Mouse (Mus musculus) CH12.LX (cell line): Measurements from ENCODE around the gene Gimap3. TPM values are rescaled to one million over a fixed set of nuclear protein-coding genes. Genes with fewer than 3 reads are reported as not detected.

ENCODE experiments used
- DNase-seq: peaks from one replicate; pipeline ENCODE4 v3.0.0-alpha.2; 2013; ENCODE audit errors: extremely low read depth
- H3K27ac ChIP-seq: 2 replicates; pipeline ENCODE4 v1.5.1; 2012; ENCODE audit warnings: low read depth, mild to moderate bottlenecking, control low read depth, moderate library complexity; ENCODE audit not compliant: insufficient read depth
- H3K27me3 ChIP-seq: replicated peaks from 2 replicates; pipeline ENCODE3; 2012; ENCODE audit warnings: inconsistent platforms
- H3K36me3 ChIP-seq, 2 experiments: replicated peaks in 1 of 2; 2 replicates each; pipeline versions ENCODE3 to v1.6.1; 2012; ENCODE audit warnings: inconsistent platforms in 1 of 2, low read length in 1 of 2, mild to moderate bottlenecking in 1 of 2, mixed read lengths in 1 of 2, moderate library complexity in 1 of 2; ENCODE audit not compliant: control insufficient read depth in 1 of 2, insufficient read depth in 1 of 2
- H3K4me1 ChIP-seq, 2 experiments: 2 replicates each; pipeline ENCODE4 v1.6.1; 2012; ENCODE audit warnings: inconsistent platforms in 1 of 2, moderate library complexity in 1 of 2; ENCODE audit not compliant: insufficient read depth in 2 of 2, control insufficient read depth in 1 of 2
- H3K4me2 ChIP-seq: 2 replicates; pipeline ENCODE4 v1.6.1; 2012; ENCODE audit warnings: low read depth, mild to moderate bottlenecking, control low read depth; ENCODE audit not compliant: poor library complexity, insufficient read depth, severe bottlenecking
- H3K4me3 ChIP-seq, 3 experiments: fragments of 150-350 bp in 1 of 3; sonication (generic) in 1 of 3; replicated peaks in 1 of 3; 2 replicates each; pipeline versions ENCODE3 to v1.5.1; 2011 to 2012; ENCODE audit warnings: low read depth in 2 of 3, low read length in 2 of 3, mild to moderate bottlenecking in 2 of 3, moderate library complexity in 2 of 3, control low read depth in 1 of 3, improper control_type of control experiment in 1 of 3, inconsistent platforms in 1 of 3, mixed read lengths in 1 of 3; ENCODE audit not compliant: poor library complexity in 1 of 3
- H3K79me2 ChIP-seq: replicated peaks from 2 replicates; pipeline ENCODE4 v1.6.1; 2012; ENCODE audit warnings: mild to moderate bottlenecking, moderate library complexity; ENCODE audit not compliant: control insufficient read depth, poor library complexity, insufficient read depth, severe bottlenecking; ENCODE audit errors: extremely low read depth
- H3K9ac ChIP-seq: 2 replicates; pipeline ENCODE4 v1.6.1; 2012; ENCODE audit warnings: low read depth, mild to moderate bottlenecking, control low read depth, moderate library complexity; ENCODE audit not compliant: insufficient read depth
- H3K9me3 ChIP-seq: replicated peaks from 2 replicates; pipeline ENCODE3; 2012; ENCODE audit warnings: low read length, inconsistent platforms, mixed read lengths
- BHLHE40 ChIP-seq: IDR thresholded peaks from 2 replicates; pipeline ENCODE4 v1.6.1; 2011; ENCODE audit warnings: mild to moderate bottlenecking, low read depth, low read length, improper control_type of control experiment
- CHD1 ChIP-seq: IDR thresholded peaks from 2 replicates; pipeline ENCODE4 v1.6.1; 2012; ENCODE audit warnings: low read depth, low read length, improper control_type of control experiment, inconsistent platforms
- E2F4 ChIP-seq: IDR thresholded peaks from 2 replicates; pipeline ENCODE4 v1.6.1; 2011; ENCODE audit warnings: low read depth, low read length, improper control_type of control experiment; ENCODE audit not compliant: insufficient replicate concordance
- ELF1 ChIP-seq: IDR thresholded peaks from 2 replicates; pipeline ENCODE4 v1.6.1; 2014; ENCODE audit warnings: low read depth, mild to moderate bottlenecking, inconsistent platforms, low read length, improper control_type of control experiment
- EP300 ChIP-seq: IDR thresholded peaks from 2 replicates; pipeline ENCODE4 v1.6.1; 2011; ENCODE audit warnings: low read length, improper control_type of control experiment
- ETS1 ChIP-seq: conservative IDR thresholded peaks from 2 replicates; pipeline ENCODE4 v1.6.1; 2012; ENCODE audit warnings: low read depth, mild to moderate bottlenecking, inconsistent platforms, low read length, improper control_type of control experiment, moderate library complexity
- GABPA ChIP-seq: IDR thresholded peaks from 2 replicates; pipeline ENCODE4 v1.6.1; 2012; ENCODE audit warnings: low read depth, low read length, improper control_type of control experiment, inconsistent platforms; ENCODE audit not compliant: insufficient replicate concordance
- IRF4 ChIP-seq: IDR thresholded peaks from 2 replicates; pipeline ENCODE4 v1.6.1; 2014; ENCODE audit warnings: low read depth, mild to moderate bottlenecking, inconsistent platforms, low read length, improper control_type of control experiment
- MAZ ChIP-seq: IDR thresholded peaks from 2 replicates; pipeline ENCODE4 v1.6.1; 2012; ENCODE audit warnings: low read depth, mild to moderate bottlenecking, inconsistent platforms, low read length, improper control_type of control experiment, moderate library complexity
- MEF2A ChIP-seq: IDR thresholded peaks from 2 replicates; pipeline ENCODE4 v1.6.1; 2014; ENCODE audit warnings: low read depth, mild to moderate bottlenecking, inconsistent platforms, low read length, improper control_type of control experiment, borderline replicate concordance
- NELFE ChIP-seq: IDR thresholded peaks from 2 replicates; pipeline ENCODE4 v1.6.1; 2011; ENCODE audit warnings: low read depth, low read length, improper control_type of control experiment
- PAX5 ChIP-seq: IDR thresholded peaks from 2 replicates; pipeline ENCODE4 v1.6.1; 2012; ENCODE audit warnings: low read length, inconsistent platforms, mixed read lengths
- POLR2AphosphoS2 ChIP-seq: IDR thresholded peaks from 2 replicates; pipeline ENCODE4 v1.6.1; 2011; ENCODE audit warnings: low read depth, low read length, improper control_type of control experiment
- RAD21 ChIP-seq: IDR thresholded peaks from 2 replicates; pipeline ENCODE4 v1.6.1; 2011; ENCODE audit warnings: low read depth, mild to moderate bottlenecking, low read length, improper control_type of control experiment, moderate library complexity
- RCOR1 ChIP-seq: conservative IDR thresholded peaks from 2 replicates; pipeline ENCODE4 v1.6.1; 2012; ENCODE audit warnings: low read depth, mild to moderate bottlenecking, inconsistent platforms, low read length, improper control_type of control experiment
- SMC3 ChIP-seq: IDR thresholded peaks from 2 replicates; pipeline ENCODE4 v1.6.1; 2011; ENCODE audit warnings: low read depth, low read length, improper control_type of control experiment
- TCF12 ChIP-seq: IDR thresholded peaks from 2 replicates; pipeline ENCODE4 v1.6.1; 2014; ENCODE audit warnings: low read depth, mild to moderate bottlenecking, inconsistent platforms, low read length, improper control_type of control experiment
- USF1 ChIP-seq: IDR thresholded peaks from 2 replicates; pipeline ENCODE4 v1.6.1; 2014; ENCODE audit warnings: low read depth, mild to moderate bottlenecking, inconsistent platforms, low read length, improper control_type of control experiment
- ZC3H11A ChIP-seq: IDR thresholded peaks from 2 replicates; pipeline ENCODE4 v1.6.1; 2012; ENCODE audit warnings: low read depth, mild to moderate bottlenecking, inconsistent platforms, low read length, improper control_type of control experiment
- ZKSCAN1 ChIP-seq: IDR thresholded peaks from 2 replicates; pipeline ENCODE4 v1.6.1; 2012; ENCODE audit warnings: low read depth, inconsistent platforms, low read length, improper control_type of control experiment, borderline replicate concordance
- ZMIZ1 ChIP-seq: IDR thresholded peaks from 2 replicates; pipeline ENCODE4 v1.6.1; 2012; ENCODE audit warnings: low read depth, mild to moderate bottlenecking, inconsistent platforms, low read length, improper control_type of control experiment
- dilution Hi-C: fragments of 300-500 bp; cut with MboI; formaldehyde crosslinking; loops from 2 replicates; pipeline ENCODE4 v1.14.3; 2020; ENCODE audit warnings: low sequenced_read_pairs; ENCODE audit not compliant: extremely low pct_unique_long_range_greater_than_20kb, extremely low pct_ligation_motif_present
- in situ Hi-C: fragments of 300-500 bp; cut with MboI; formaldehyde crosslinking; loops from 3 replicates; pipeline ENCODE4 v1.14.3; 2019; ENCODE audit warnings: low sequenced_read_pairs, low pct_ligation_motif_present, low pct_unique_long_range_greater_than_20kb, mixed read lengths
- polyA plus RNA-seq: library from polyadenylated mRNA; unstranded; fragments of >175 nt; gene quantifications from 2 replicates; pipeline ENCODE4 v1.2.1, GENCODE M21; 2012; ENCODE audit warnings: low read depth; ENCODE audit not compliant: insufficient read length
- total RNA-seq, 2 experiments: library from RNA; depleted of rRNA; stranded (reverse); fragments of 300-350 nt in 1 of 2; fragments of >200 nt in 1 of 2; gene quantifications; 2 replicates each; pipeline ENCODE4 v1.2.3; 2012 to 2014

The Gimap3 gene
- total and polyA plus RNA-seq, 3 experiments: 10.8 to 28.2 (median 17.7) TPM

DNA sequence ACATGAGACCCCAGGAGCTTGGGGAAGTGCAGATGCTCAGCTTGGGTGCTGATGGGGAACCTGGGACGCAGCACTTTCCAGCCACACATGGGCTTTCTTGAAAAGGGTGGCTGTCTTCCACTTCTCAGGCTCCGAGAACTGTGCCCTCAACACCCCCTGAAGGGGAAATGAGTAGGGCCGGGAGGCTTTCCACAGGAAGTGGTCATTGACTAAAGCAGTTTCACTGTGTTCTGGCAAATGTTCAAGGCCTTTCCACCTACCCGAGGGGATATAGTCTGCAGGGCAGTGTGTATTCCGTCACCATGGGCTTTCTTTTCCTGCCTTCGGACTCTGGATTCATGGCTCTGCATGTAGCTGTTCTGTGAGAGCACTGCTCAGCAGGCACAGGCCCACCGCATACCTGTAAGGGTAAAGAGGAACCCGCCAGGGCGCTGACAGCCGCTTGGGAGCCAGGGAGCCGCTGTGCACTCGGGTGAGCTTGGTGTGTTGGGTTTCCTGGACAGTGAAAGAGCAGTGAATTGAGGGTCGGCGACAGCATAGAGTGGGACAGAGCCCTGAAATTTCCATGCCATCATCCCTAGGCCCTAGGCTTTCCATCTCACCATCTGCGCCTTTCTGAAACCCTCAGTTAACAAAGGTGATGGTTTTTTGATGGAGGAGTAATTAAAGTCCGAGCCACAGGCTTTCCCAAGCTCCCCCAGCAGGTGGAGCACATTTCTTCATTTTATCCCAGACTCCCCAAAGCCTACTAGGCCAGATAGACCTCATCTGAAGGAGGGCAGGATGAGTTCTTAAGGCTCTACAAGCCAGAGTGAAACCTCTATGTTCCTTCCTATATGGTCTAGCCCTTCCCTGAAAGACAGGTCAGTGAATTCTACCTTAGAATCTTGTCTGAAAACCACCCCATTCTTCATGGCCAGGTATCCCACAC, 24.4 kb downstream of the Gimap3 start, which contains the start of gene Gimap5 (continued):
- TF ChIP-seq ELF1 (peak; percentile 69), MEF2A (peak; percentile 82; the same call in 1 of the 2 replicates), BHLHE40 (peak; percentile 80), PAX5 (no peak), POLR2AphosphoS2 (0 out of 2 replicates have a peak, but pooled peaks have one; percentile 24), E2F4 (no peak)

GRCm38 (mm10) chr6:48745490-48745889, 25.2 kb downstream of the Gimap3 start:
- Histone ChIP-seq H3K4me2 (peak overlapping the region; percentile 45), H3K27me3 (no peaks in the 10 kb centered on the region)
- dilution Hi-C loops: no loop called here
- no peak for TF ChIP-seq IRF4
- peak; percentile 58 for TF ChIP-seq CHD1
- TF ChIP-seq ZKSCAN1: no peak
- TF ChIP-seq POLR2AphosphoS2: 0 out of 2 replicates have a peak, but pooled peaks have one; percentile 15
- TF ChIP-seq, all 38 proteins: peak for 2
- Histone ChIP-seq H3K9me3 (peaks cover 17% of the 10 kb centered on the region), H3K9ac (peak overlapping the region; percentile 92), H3K4me1 (peaks cover 9 to 60% of the 10 kb centered on the region in 2 experiments), H3K36me3 (peaks cover 33 to 40% of the 10 kb centered on the region in 2 experiments), H3K4me3 (peak overlapping the region; percentile 58 to 90 (median 62)), H3K79me2 (peaks cover 47% of the 10 kb centered on the region), H3K27ac (peak overlapping the region; percentile 100)
- DNase-seq: no peak
- in situ Hi-C loops: no loop called here

DNA sequence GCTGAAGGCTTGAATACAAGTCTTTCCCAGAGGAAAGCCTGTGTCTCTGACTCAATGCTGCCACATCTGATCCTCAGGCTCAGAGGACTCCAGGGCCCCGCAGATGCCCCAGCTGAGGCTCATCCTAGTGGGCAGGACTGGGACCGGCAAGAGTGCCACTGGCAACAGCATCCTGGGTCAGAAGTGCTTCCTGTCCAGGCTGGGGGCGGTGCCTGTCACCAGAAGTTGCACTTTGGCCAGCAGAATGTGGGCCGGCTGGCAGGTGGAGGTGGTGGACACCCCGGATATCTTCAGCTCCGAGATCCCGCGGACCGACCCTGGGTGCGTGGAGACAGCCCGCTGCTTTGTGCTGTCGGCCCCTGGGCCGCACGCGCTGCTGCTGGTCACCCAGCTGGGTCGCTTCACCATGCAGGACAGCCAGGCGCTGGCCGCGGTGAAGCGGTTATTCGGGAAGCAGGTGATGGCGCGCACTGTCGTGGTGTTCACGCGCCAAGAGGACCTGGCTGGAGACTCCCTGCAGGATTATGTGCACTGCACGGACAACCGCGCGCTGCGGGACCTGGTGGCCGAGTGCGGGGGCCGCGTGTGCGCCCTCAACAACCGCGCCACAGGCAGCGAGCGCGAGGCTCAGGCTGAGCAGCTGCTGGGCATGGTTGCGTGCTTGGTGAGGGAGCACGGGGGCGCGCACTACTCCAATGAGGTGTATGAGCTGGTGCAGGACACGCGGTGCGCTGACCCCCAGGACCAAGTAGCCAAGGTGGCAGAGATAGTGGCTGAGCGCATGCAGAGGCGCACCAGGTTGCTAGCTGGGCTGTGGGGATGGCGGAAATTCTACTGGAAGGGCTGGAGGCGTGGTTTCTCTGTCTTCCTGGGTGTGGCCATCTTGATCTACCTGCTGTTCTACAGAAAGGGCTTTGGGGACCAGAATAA, 28.0 kb downstream of the Gimap3 start:
- no peak for TF ChIP-seq RCOR1
- TF ChIP-seq RAD21: no peak
- no peak for TF ChIP-seq EP300
- no peak for TF ChIP-seq ZMIZ1
- no peak for TF ChIP-seq MAZ
- no peak for TF ChIP-seq SMC3
- no peak for TF ChIP-seq TCF12
- no peak for TF ChIP-seq NELFE
- no peak for TF ChIP-seq ETS1
- TF ChIP-seq USF1: no peak
- no peak for TF ChIP-seq GABPA
- no peak for TF ChIP-seq ZC3H11A
- no peak for TF ChIP-seq ELF1
- Histone ChIP-seq H3K4me1 (peaks cover 7 to 48% of the 10 kb centered on the region in 2 experiments), H3K79me2 (peaks cover 62% of the 10 kb centered on the region), H3K36me3 (peaks cover 25 to 29% of the 10 kb centered on the region in 2 experiments), H3K4me2 (no peak overlapping the region), H3K27ac (no peak overlapping the region), H3K4me3 (no peak overlapping the region), H3K9ac (no peak overlapping the region), H3K27me3 (no peaks in the 10 kb centered on the region), H3K9me3 (peaks cover 9% of the 10 kb centered on the region)
- DNase-seq: no peak
- in situ Hi-C loops: no loop called here
- dilution Hi-C loops: no loop called here
